Mouse (Mus musculus) thymus, adult 2 months (tissue): ENCODE measurements around the gene Clk4.

ENCODE experiments used
- CTCF ChIP-seq: fragments of 200-500 bp; IDR thresholded peaks from 2 replicates; pipeline ENCODE4 v1.5.1; 2012; ENCODE audit warnings: mild to moderate bottlenecking, control low read depth, low read length, moderate library complexity, borderline replicate concordance; ENCODE audit not compliant: control insufficient read depth, poor library complexity, insufficient read depth; ENCODE audit errors: extremely low read depth
- POLR2A ChIP-seq: fragments of 200-500 bp; IDR thresholded peaks from 2 replicates; pipeline ENCODE4 v1.6.1; 2012; ENCODE audit warnings: mild to moderate bottlenecking, low read length, control low read depth, moderate library complexity; ENCODE audit not compliant: control insufficient read depth, poor library complexity, insufficient read depth; ENCODE audit errors: extremely low read depth

DNA sequence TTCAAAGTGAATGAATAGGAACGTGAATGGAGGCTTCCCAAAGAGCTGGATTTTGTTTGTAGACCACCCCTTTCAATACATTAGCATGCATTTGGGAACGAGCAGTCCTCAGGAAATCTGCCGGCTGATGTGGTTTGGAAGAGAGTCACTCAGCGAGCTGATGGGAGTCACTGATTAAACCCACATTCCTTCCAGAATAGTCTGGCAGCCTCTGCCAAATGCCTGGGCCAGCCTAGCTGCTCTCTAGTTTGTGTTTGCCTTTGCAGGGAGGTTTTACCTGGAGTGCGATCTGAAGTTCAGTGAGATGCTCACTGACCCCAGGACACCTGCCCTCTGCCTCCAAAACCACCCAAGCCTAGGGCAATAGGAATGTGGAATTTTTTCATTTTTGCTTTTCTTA lies 46.8 kb downstream of the Clk4 start:
- no peak for TF ChIP-seq POLR2A
- TF ChIP-seq CTCF: no peak
